Mouse (Mus musculus): Measurements from ENCODE around the gene Krtap10-4. TPM values are rescaled to one million over a fixed set of nuclear protein-coding genes. Genes with fewer than 3 reads are reported as not detected.

The Krtap10-4 gene
- polyA plus RNA-seq, 1 experiment from 2014 or later: not detected

- Histone ChIP-seq H3K9me3 (ENCODE audit: control insufficient read depth, low read length) (no peaks in the 10 kb centered on the region), H3K4me3 (ENCODE audit: low read depth, low read length) (no peak within 1 kb of the TSS), H3K36me3 (ENCODE audit: control insufficient read depth, insufficient read depth, low read length) (no peaks in the 10 kb centered on the region), H3K27me3 (ENCODE audit: control insufficient read depth, insufficient read depth, low read length) (no peaks in the 10 kb centered on the region), H3K4me1 (replicated peaks; ENCODE audit: control insufficient read depth, insufficient read depth) (no peaks in the 10 kb centered on the region), H3K4me2 (replicated peaks; ENCODE audit: low read depth) (no peak within 1 kb of the TSS), H3K9ac (ENCODE audit: low read length) (no peak within 1 kb of the TSS), H3K27ac (replicated peaks) (no peak within 1 kb of the TSS)
- 61% methylated on average over 7 of the region's 9 CpGs for WGBS
- ATAC-seq (ENCODE audit: low FRiP score, low TSS enrichment): 0 out of 2 replicates have a peak, but pooled peaks have one; percentile 21
- no peak for TF ChIP-seq CTCF (IDR thresholded peaks at IDR 0.05; ENCODE audit: low read depth)
- no peak for TF ChIP-seq EP300 (optimal IDR thresholded peaks at IDR 0.05)
- DNase-seq (ENCODE audit: low spot score): no peak
Measured at GRCm38 (mm10) chr10:77852559-77852958, 25.7 kb upstream of the Krtap10-4 start, which contains the start of gene Gm10318. Gene Gm10318, plus strand, starts transcription at chr10:77852859.

GRCm38 (mm10) chr10:77847538-77847937 is 20.6 kb upstream of the Krtap10-4 start:
- H3K9me3 ChIP-seq (ENCODE audit: control insufficient read depth, low read length): no peaks in the 10 kb centered on the region
- H3K27me3 ChIP-seq (ENCODE audit: control insufficient read depth, insufficient read depth, low read length): no peaks in the 10 kb centered on the region
- no peak overlapping the region for H3K4me3 ChIP-seq (ENCODE audit: low read depth, low read length)
- ATAC-seq (ENCODE audit: low FRiP score, low TSS enrichment) (0 out of 2 replicates have a peak, but pooled peaks have one; percentile 21), DNase-seq (ENCODE audit: low spot score) (no peak)
- H3K4me1 ChIP-seq (replicated peaks; ENCODE audit: control insufficient read depth, insufficient read depth): no peaks in the 10 kb centered on the region
- no peaks in the 10 kb centered on the region for H3K36me3 ChIP-seq (ENCODE audit: control insufficient read depth, insufficient read depth, low read length)
- TF ChIP-seq CTCF (IDR thresholded peaks at IDR 0.05; ENCODE audit: low read depth) (no peak), EP300 (optimal IDR thresholded peaks at IDR 0.05) (no peak)
- H3K4me2 ChIP-seq (replicated peaks; ENCODE audit: low read depth): no peak overlapping the region
- 79% methylated on average over 2 of the region's 2 CpGs for whole genome bisulfite sequencing
- H3K9ac ChIP-seq (ENCODE audit: low read length): no peak overlapping the region
- no peak overlapping the region for H3K27ac ChIP-seq (replicated peaks)

GRCm38 (mm10) chr10:77846961-77847360 is 20.1 kb upstream of the Krtap10-4 start:
- Histone ChIP-seq H3K27me3 (ENCODE audit: control insufficient read depth, insufficient read depth, low read length) (no peaks in the 10 kb centered on the region), H3K36me3 (ENCODE audit: control insufficient read depth, insufficient read depth, low read length) (no peaks in the 10 kb centered on the region), H3K4me1 (replicated peaks; ENCODE audit: control insufficient read depth, insufficient read depth) (no peaks in the 10 kb centered on the region), H3K27ac (replicated peaks) (no peak overlapping the region), H3K4me3 (ENCODE audit: low read depth, low read length) (no peak overlapping the region), H3K4me2 (replicated peaks; ENCODE audit: low read depth) (no peak overlapping the region), H3K9ac (ENCODE audit: low read length) (no peak overlapping the region; the same call in 1 of the 2 replicates), H3K9me3 (ENCODE audit: control insufficient read depth, low read length) (no peaks in the 10 kb centered on the region)
- no peak for TF ChIP-seq EP300 (optimal IDR thresholded peaks at IDR 0.05)
- no peak for TF ChIP-seq CTCF (IDR thresholded peaks at IDR 0.05; ENCODE audit: low read depth)
- WGBS: 18% methylated on average over 2 of the region's 2 CpGs
- DNase-seq (ENCODE audit: low spot score) (no peak), ATAC-seq (ENCODE audit: low FRiP score, low TSS enrichment) (no peak)

GRCm38 (mm10) chr10:77846503-77846902 is 19.6 kb upstream of the Krtap10-4 start, which contains the start of gene Gm36176:
Gene Gm36176, plus strand, starts transcription at chr10:77846803.
- Histone ChIP-seq H3K4me2 (replicated peaks; ENCODE audit: low read depth) (no peak within 1 kb of the TSS), H3K9me3 (ENCODE audit: control insufficient read depth, low read length) (no peaks in the 10 kb centered on the region), H3K9ac (ENCODE audit: low read length) (no peak within 1 kb of the TSS; the same call in 1 of the 2 replicates), H3K4me3 (ENCODE audit: low read depth, low read length) (no peak within 1 kb of the TSS), H3K4me1 (replicated peaks; ENCODE audit: control insufficient read depth, insufficient read depth) (no peaks in the 10 kb centered on the region), H3K36me3 (ENCODE audit: control insufficient read depth, insufficient read depth, low read length) (no peaks in the 10 kb centered on the region), H3K27me3 (ENCODE audit: control insufficient read depth, insufficient read depth, low read length) (no peaks in the 10 kb centered on the region), H3K27ac (replicated peaks) (no peak within 1 kb of the TSS)
- DNase-seq (ENCODE audit: low spot score) (no peak), ATAC-seq (ENCODE audit: low FRiP score, low TSS enrichment) (no peak)
- TF ChIP-seq CTCF (IDR thresholded peaks at IDR 0.05; ENCODE audit: low read depth) (no peak), EP300 (optimal IDR thresholded peaks at IDR 0.05) (no peak)
- WGBS: 46% methylated on average over 2 of the region's 3 CpGs

GRCm38 (mm10) chr10:77839006-77839405 is 12.1 kb upstream of the Krtap10-4 start:
- ATAC-seq (ENCODE audit: low FRiP score, low TSS enrichment) (no peak), DNase-seq (ENCODE audit: low spot score) (no peak)
- no peak overlapping the region for H3K27ac ChIP-seq (replicated peaks)
- WGBS: 72% methylated on average over 6 of the region's 6 CpGs
- H3K36me3 ChIP-seq (ENCODE audit: control insufficient read depth, insufficient read depth, low read length): no peaks in the 10 kb centered on the region
- H3K4me2 ChIP-seq (replicated peaks; ENCODE audit: low read depth): no peak overlapping the region
- TF ChIP-seq EP300 (optimal IDR thresholded peaks at IDR 0.05) (no peak), CTCF (IDR thresholded peaks at IDR 0.05; ENCODE audit: low read depth) (no peak)
- no peaks in the 10 kb centered on the region for H3K27me3 ChIP-seq (ENCODE audit: control insufficient read depth, insufficient read depth, low read length)
- H3K4me3 ChIP-seq (ENCODE audit: low read depth, low read length): no peak overlapping the region
- no peak overlapping the region for H3K9ac ChIP-seq (ENCODE audit: low read length)
- no peaks in the 10 kb centered on the region for H3K9me3 ChIP-seq (ENCODE audit: control insufficient read depth, low read length)
- H3K4me1 ChIP-seq (replicated peaks; ENCODE audit: control insufficient read depth, insufficient read depth): no peaks in the 10 kb centered on the region

- Histone ChIP-seq H3K27ac (replicated peaks) (no peak within 1 kb of the TSS), H3K9ac (ENCODE audit: low read length) (no peak within 1 kb of the TSS), H3K9me3 (ENCODE audit: control insufficient read depth, low read length) (no peaks in the 10 kb centered on the region), H3K4me3 (ENCODE audit: low read depth, low read length) (no peak within 1 kb of the TSS), H3K36me3 (ENCODE audit: control insufficient read depth, insufficient read depth, low read length) (no peaks in the 10 kb centered on the region), H3K27me3 (ENCODE audit: control insufficient read depth, insufficient read depth, low read length) (no peaks in the 10 kb centered on the region), H3K4me2 (replicated peaks; ENCODE audit: low read depth) (no peak within 1 kb of the TSS), H3K4me1 (replicated peaks; ENCODE audit: control insufficient read depth, insufficient read depth) (no peaks in the 10 kb centered on the region)
- 76% methylated on average over 9 of the region's 9 CpGs for WGBS
- TF ChIP-seq CTCF (IDR thresholded peaks at IDR 0.05; ENCODE audit: low read depth) (no peak), EP300 (optimal IDR thresholded peaks at IDR 0.05) (no peak)
- DNase-seq (ENCODE audit: low spot score) (no peak), ATAC-seq (ENCODE audit: low FRiP score, low TSS enrichment) (no peak)
Measured at GRCm38 (mm10) chr10:77835647-77836046, 8.8 kb upstream of the Krtap10-4 start, which contains the start of gene Krtap10-10. Gene Krtap10-10, plus strand, starts transcription at chr10:77835947.
